Mouse (Mus musculus): ENCODE data around the gene Tspear. TPM values are rescaled to one million over a fixed set of nuclear protein-coding genes. Genes with fewer than 3 reads are reported as not detected.
"Not testable (repeated sequence)": the region's sequence is repeated elsewhere in the genome, so short reads cannot be mapped to it uniquely, and the experiment has no call there.

Gene Tspear
- polyA plus RNA-seq, 1 experiment from 2014 or later = 0.07 TPM

DNA sequence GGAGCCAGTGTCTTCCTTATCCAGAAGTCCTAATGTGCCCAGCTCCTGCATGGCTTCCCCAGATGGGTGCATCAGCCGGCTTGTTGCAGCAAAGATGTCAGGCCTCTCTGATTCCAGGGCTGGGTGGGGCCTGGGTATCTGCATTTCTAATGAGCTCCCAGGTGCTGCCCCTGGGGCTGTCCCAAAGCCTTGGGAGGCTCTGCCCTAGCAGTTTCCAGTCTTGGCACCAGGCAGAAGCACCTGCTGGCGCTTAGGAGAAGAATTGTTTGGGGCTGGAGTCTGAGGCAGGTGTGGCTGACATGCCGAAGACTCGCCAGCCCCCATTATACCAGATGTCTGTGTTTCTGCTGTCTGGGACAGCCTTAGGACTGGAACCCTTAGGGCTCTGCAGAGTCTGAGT lies 15.7 kb upstream of the Tspear start:
- Histone ChIP-seq H3K36me3 (no peaks in the 10 kb centered on the region), H3K4me3 (replicated peaks) (no peak overlapping the region), H3K27ac (no peak overlapping the region), H3K4me1 (replicated peaks) (peaks cover 26% of the 10 kb centered on the region), H3K9ac (no peak overlapping the region), H3K9me3 (replicated peaks) (no peaks in the 10 kb centered on the region), H3K4me2 (no peak overlapping the region), H3K27me3 (peaks cover 21% of the 10 kb centered on the region)
- WGBS (ENCODE audit: insufficient replicate concordance) = 70% methylated on average over 4 of the region's 4 CpGs
- DNase-seq = peak; percentile 7
- no peak for ATAC-seq (ENCODE audit: low read depth)

DNA sequence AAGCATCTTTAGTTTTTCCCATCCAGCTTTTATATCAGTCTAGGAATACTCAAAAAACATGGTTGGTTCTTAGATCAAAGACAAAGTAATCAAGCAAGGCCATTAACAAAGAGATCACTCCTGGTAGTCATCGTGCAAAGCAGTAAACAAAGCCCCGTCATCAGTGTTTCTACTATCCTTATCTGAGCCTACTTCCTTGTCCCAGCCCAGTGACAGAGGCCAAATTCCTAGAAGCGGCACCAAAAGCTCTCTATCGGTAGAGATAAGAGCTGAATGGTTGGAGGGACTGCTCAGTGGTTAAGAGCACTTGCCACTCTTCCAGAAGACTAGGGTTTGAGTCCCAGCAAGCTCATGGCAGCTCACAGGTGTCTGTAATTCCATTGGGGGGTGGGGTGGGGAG lies 14.8 kb upstream of the Tspear start:
- Histone ChIP-seq H3K9me3 (replicated peaks) (no peaks in the 10 kb centered on the region), H3K9ac (no peak overlapping the region), H3K4me1 (replicated peaks) (peaks cover 26% of the 10 kb centered on the region), H3K27ac (peak overlapping the region; percentile 59), H3K4me3 (replicated peaks) (no peak overlapping the region), H3K36me3 (no peaks in the 10 kb centered on the region), H3K4me2 (peak overlapping the region; percentile 19; the same call in 1 of the 2 replicates), H3K27me3 (peaks cover 29% of the 10 kb centered on the region)
- peak; percentile 90 for ATAC-seq (ENCODE audit: low read depth)
- 6% methylated on average over 4 of the region's 4 CpGs for WGBS (ENCODE audit: insufficient replicate concordance)
- DNase-seq = peak; percentile 62

DNA sequence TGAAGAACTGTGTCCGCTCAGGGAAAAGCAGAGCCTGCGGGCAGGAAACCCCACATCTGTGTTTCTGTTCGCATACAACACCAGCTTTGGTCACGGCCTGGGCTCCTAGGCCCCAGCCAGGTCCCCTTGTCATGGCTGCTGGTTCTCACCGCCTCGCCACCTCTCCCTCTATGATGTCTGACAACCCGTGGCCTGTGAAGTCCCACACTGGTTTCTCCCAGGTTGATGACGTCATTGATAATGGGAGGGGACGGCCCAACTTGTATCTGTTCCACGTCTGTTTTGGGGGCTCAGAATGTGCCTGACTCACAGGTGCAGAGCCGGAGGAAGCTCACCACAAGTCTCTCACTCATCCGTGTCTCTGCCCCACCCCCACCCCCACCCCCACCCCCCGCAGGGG lies 12.6 kb upstream of the Tspear start:
- no peaks in the 10 kb centered on the region for H3K36me3 ChIP-seq
- no peaks in the 10 kb centered on the region for H3K9me3 ChIP-seq (replicated peaks)
- no peak overlapping the region for H3K27ac ChIP-seq
- WGBS (ENCODE audit: insufficient replicate concordance) = 55% methylated on average over 13 of the region's 13 CpGs
- ATAC-seq (ENCODE audit: low read depth) (no peak), DNase-seq (no peak)
- H3K4me1 ChIP-seq (replicated peaks) = peaks cover 31% of the 10 kb centered on the region
- H3K27me3 ChIP-seq = peaks cover 44% of the 10 kb centered on the region
- H3K9ac ChIP-seq = no peak overlapping the region
- H3K4me3 ChIP-seq (replicated peaks) = no peak overlapping the region
- no peak overlapping the region for H3K4me2 ChIP-seq

DNA sequence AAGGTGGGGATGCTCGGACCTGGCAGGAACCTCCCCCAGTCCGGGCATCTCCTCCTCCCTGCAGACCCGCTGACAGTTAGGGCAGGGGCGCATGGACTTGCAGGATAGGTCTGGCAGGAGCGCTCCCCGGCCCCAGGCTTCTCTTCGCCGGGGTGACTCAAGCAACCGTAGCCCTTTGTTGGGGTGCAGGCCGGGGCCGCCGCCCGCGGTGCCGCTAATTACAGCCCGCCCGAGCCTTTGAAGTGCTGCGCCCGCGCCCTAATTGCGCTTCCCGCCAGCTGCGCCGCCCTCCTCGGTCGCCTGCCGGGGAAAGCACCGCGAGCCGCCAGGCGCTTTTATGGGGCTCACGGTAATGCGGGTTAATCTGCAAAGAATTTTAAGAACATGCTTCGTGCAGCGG lies 8.8 kb upstream of the Tspear start:
- Histone ChIP-seq H3K27ac (no peak overlapping the region), H3K9ac (no peak overlapping the region), H3K9me3 (replicated peaks) (no peaks in the 10 kb centered on the region), H3K27me3 (peaks cover 77% of the 10 kb centered on the region), H3K36me3 (no peaks in the 10 kb centered on the region), H3K4me3 (replicated peaks) (no peak overlapping the region), H3K4me1 (replicated peaks) (peaks cover 5% of the 10 kb centered on the region; the same call in 1 of the 2 replicates), H3K4me2 (0 out of 2 replicates have a peak overlapping the region, but pooled peaks have one; percentile 12)
- 2% methylated on average over 35 of the region's 35 CpGs for WGBS (ENCODE audit: insufficient replicate concordance)
- no peak for ATAC-seq (ENCODE audit: low read depth)
- no peak for DNase-seq

DNA sequence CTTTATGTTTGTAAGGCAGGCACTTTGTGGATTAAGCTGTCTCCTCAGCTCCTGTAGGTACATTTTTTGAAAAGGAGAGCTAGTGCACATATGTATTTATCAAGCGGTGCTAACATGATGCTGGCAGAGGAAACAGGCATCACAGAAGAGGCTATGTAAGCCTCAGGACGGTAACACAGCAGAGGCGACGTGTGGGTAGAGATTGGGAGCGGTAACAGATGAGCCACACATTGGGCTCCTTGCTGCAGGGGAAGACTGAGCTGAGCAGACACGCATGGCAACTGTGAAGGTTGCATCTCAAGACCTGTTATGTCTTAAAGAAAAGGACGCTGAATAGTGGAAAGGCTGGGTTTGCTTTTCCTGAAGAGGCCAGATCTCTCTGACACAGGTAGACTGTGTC lies 3.4 kb upstream of the Tspear start:
- ATAC-seq (ENCODE audit: low read depth) (no peak), DNase-seq (no peak)
- Histone ChIP-seq H3K27ac (no peak overlapping the region), H3K9me3 (replicated peaks) (no peaks in the 10 kb centered on the region), H3K36me3 (no peaks in the 10 kb centered on the region), H3K4me1 (replicated peaks) (no peaks in the 10 kb centered on the region), H3K27me3 (peaks cover 95% of the 10 kb centered on the region), H3K9ac (no peak overlapping the region), H3K4me3 (replicated peaks) (no peak overlapping the region), H3K4me2 (no peak overlapping the region)
- 59% methylated on average over 7 of the region's 7 CpGs for WGBS (ENCODE audit: insufficient replicate concordance)

DNA sequence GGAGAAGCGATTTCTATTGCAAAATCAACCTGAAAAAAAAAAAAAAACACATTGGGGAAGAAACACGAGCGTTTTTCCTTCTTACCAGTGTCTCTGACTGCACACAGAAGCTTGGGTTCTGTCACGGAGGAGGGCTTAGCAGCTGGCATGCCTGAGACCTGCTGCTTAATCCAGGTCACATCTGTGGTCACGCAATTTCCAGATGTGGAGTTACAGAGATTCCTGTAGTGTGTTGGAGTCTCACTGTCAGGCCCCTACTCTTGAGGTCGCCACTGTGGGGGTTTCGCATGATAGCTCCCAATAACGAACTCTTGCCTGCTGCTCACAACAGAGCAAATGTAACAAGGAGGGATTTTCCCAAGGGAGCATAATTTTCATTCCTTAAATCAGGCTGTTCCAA lies 2.2 kb upstream of the Tspear start:
- ATAC-seq (ENCODE audit: low read depth) = no peak
- Histone ChIP-seq H3K4me2 (no peak overlapping the region), H3K27ac (no peak overlapping the region), H3K4me1 (replicated peaks) (no peaks in the 10 kb centered on the region), H3K4me3 (replicated peaks) (no peak overlapping the region), H3K36me3 (no peaks in the 10 kb centered on the region), H3K9me3 (replicated peaks) (no peaks in the 10 kb centered on the region), H3K9ac (no peak overlapping the region), H3K27me3 (peaks cover 95% of the 10 kb centered on the region)
- WGBS (ENCODE audit: insufficient replicate concordance) = 35% methylated on average over 8 of the region's 8 CpGs
- DNase-seq = no peak

DNA sequence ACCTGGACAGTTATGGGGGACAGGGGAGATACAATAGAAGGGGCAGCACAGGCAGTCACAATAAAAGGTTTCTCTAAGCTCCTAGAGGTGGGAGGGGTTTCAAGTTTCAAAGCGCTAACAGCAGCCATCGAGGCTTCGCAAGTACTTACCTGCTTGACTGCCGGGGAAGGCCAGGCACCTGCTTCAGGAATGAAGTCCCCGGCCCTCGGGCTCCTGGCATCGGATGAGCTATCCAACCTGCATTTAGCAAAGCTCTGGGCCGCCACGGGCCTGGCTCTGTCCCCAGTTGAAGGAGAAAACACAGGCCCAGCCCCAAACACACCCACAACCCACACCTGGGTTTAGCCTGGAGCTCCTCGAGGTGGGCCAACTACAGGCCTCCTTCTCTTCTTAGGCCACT lies 652 bp downstream of the Tspear start:
- no peak overlapping the region for H3K4me2 ChIP-seq
- no peak for ATAC-seq (ENCODE audit: low read depth)
- no peak overlapping the region for H3K27ac ChIP-seq
- no peak for DNase-seq
- no peak overlapping the region for H3K9ac ChIP-seq
- no peaks in the 10 kb centered on the region for H3K36me3 ChIP-seq
- 15% methylated on average over 10 of the region's 10 CpGs for WGBS (ENCODE audit: insufficient replicate concordance)
- no peaks in the 10 kb centered on the region for H3K4me1 ChIP-seq (replicated peaks)
- H3K9me3 ChIP-seq (replicated peaks) = no peaks in the 10 kb centered on the region
- H3K4me3 ChIP-seq (replicated peaks) = no peak overlapping the region
- H3K27me3 ChIP-seq = peaks cover 86% of the 10 kb centered on the region

DNA sequence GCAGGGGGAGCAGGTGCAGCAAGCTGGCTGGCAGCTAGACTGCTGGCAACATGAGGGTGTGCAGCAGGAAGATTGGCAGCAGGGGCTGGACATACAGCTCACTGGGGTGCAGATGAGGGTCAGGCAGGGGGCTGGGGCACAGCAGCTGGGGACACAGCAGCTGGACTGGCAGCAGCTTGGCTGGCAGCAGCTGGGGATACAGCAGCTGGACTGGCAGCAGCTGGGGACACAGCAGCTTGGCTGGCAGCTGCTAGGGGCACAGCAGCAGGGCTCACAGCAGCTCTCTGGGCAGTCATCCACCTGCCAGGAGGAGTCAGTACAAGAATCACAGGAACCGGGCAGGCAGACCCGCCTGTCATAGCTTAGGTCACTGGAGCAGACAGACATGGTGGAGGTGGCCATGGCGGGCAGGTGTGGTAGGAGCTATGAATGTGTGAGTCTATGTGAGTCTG lies 4.0 kb downstream of the Tspear start, which contains the start of gene Gm19402:
Gene Gm19402 (minus strand): TSS at position 402 of the 452 bp plus-strand sequence.
- not testable (repeated sequence) for H3K4me1 ChIP-seq (replicated peaks); H3K4me2 ChIP-seq; H3K27ac ChIP-seq; ATAC-seq (ENCODE audit: low read depth); H3K9ac ChIP-seq; H3K4me3 ChIP-seq (replicated peaks); H3K36me3 ChIP-seq; DNase-seq; H3K9me3 ChIP-seq (replicated peaks)
- WGBS (ENCODE audit: insufficient replicate concordance) = 56% methylated on average over 3 of the region's 3 CpGs
- peaks cover 53% of the 10 kb centered on the region for H3K27me3 ChIP-seq

DNA sequence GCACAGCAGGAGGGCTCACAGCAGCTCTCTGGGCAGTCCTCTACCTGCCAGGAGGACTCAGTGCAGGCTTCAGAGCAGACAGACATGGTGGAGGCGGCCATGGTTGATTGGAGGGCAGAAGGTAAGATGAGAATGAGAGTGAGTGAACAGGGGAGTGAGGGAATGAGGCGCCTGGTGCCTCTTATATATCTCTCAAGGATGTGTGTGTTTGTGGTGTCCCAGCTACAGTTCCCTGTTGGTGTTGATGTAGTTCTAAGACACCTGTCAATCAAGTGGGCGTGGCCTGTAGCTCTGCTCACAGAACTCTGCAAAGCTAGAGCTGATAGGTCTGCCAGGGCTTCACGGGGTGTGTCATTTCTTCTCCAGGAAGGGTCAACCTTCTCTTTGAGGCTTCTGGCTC lies 10.8 kb downstream of the Tspear start, which contains the start of gene Gm9508:
Gene Gm9508 (minus strand): TSS at position 101 of the 400 bp plus-strand sequence.
- no peak within 1 kb of the TSS for H3K4me3 ChIP-seq (replicated peaks)
- DNase-seq = no peak
- no peaks in the 10 kb centered on the region for H3K27me3 ChIP-seq
- H3K9ac ChIP-seq = no peak within 1 kb of the TSS
- H3K4me2 ChIP-seq = no peak within 1 kb of the TSS
- ATAC-seq (ENCODE audit: low read depth) = no peak
- no peaks in the 10 kb centered on the region for H3K4me1 ChIP-seq (replicated peaks)
- H3K36me3 ChIP-seq = no peaks in the 10 kb centered on the region
- 30% methylated on average over 4 of the region's 4 CpGs for WGBS (ENCODE audit: insufficient replicate concordance)
- no peaks in the 10 kb centered on the region for H3K9me3 ChIP-seq (replicated peaks)
- H3K27ac ChIP-seq = no peak within 1 kb of the TSS

DNA sequence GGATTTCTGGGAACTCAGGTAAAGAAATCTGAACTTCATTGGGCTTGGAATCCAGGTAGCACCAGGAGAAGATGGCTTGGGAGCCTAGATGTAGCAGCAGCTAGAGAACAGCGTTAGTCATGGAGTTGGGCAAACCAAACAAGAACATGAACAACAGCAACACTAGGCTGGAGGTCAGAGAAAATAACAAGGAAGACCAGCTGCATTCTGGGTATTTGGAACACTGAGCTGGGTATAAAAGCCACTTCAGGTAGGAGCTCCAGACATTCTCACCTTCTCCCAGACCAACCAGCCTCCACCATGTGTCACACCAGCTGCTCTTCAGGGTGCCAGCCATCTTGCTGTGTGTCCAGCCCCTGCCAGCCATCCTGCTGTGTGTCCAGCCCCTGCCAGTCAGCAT lies 20.0 kb downstream of the Tspear start, which contains the start of gene Gm10272:
Gene Gm10272 (plus strand): TSS at position 301 of the 400 bp plus-strand sequence.
- Histone ChIP-seq H3K4me1 (replicated peaks) (no peaks in the 10 kb centered on the region), H3K27ac (no peak within 1 kb of the TSS), H3K9ac (no peak within 1 kb of the TSS), H3K4me2 (no peak within 1 kb of the TSS), H3K27me3 (no peaks in the 10 kb centered on the region), H3K36me3 (no peaks in the 10 kb centered on the region), H3K4me3 (replicated peaks) (no peak within 1 kb of the TSS), H3K9me3 (replicated peaks) (no peaks in the 10 kb centered on the region; the same call in 1 of the 2 replicates)
- DNase-seq (no peak), ATAC-seq (ENCODE audit: low read depth) (no peak)
- WGBS (ENCODE audit: insufficient replicate concordance) = 54% methylated on average over 1 of the region's 1 CpGs

DNA sequence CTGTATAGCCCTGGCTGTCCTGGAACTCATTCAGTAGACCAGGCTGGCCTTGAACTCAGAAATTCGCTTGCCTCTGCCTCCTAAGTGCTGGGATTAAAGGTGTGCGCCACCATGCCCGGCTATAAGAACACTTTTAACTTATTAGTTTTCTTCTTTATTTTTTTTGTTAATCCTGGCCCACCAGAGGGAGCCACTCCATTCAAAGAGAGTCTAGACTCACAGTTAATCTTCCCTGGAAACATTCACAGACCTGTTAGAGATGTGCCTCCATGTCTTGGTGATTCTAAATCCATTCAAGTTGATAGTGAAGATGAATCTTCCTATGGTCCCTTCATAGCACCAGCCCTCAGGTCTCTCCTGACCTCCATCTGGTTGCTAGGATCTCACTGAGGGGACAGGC lies 23.5 kb downstream of the Tspear start:
- H3K4me3 ChIP-seq (replicated peaks) = no peak overlapping the region
- no peaks in the 10 kb centered on the region; the same call in 1 of the 2 replicates for H3K9me3 ChIP-seq (replicated peaks)
- no peaks in the 10 kb centered on the region for H3K4me1 ChIP-seq (replicated peaks)
- no peaks in the 10 kb centered on the region for H3K36me3 ChIP-seq
- 65% methylated on average over 3 of the region's 3 CpGs for WGBS (ENCODE audit: insufficient replicate concordance)
- H3K9ac ChIP-seq = no peak overlapping the region
- H3K27me3 ChIP-seq = no peaks in the 10 kb centered on the region
- no peak for DNase-seq
- no peak overlapping the region for H3K4me2 ChIP-seq
- ATAC-seq (ENCODE audit: low read depth) = no peak
- H3K27ac ChIP-seq = no peak overlapping the region

DNA sequence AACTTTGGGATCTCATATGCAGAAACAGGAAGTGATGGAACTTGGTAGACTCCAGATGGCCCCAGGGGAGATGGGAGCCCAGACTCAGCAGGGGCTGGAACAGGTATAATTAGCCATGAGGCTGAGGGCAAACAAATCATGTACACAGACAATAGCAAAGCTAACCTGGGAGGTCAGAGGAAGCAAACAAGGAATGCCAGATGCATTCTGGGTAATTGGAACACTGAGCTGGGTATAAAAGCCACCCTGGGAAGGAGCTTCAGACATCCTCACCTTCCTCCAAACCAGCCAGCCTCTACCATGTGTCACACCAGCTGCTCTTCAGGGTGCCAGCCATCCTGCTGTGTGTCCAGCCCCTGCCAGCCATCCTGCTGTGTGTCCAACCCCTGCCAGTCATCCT lies 24.8 kb downstream of the Tspear start, which contains the start of gene Gm10024:
Gene Gm10024 (plus strand): TSS at position 301 of the 400 bp plus-strand sequence.
- not testable (repeated sequence) for DNase-seq; H3K9ac ChIP-seq; ATAC-seq (ENCODE audit: low read depth)

More for the DNA sequence above, 24.8 kb downstream of the Tspear start, which contains the start of gene Gm10024:
- not testable (repeated sequence) for H3K4me1 ChIP-seq (replicated peaks); H3K27me3 ChIP-seq; H3K9me3 ChIP-seq (replicated peaks); H3K4me2 ChIP-seq; H3K36me3 ChIP-seq; H3K27ac ChIP-seq; H3K4me3 ChIP-seq (replicated peaks)
